Mouse (Mus musculus): ENCODE measurements around the gene Vgf. TPM values are rescaled to one million over a fixed set of nuclear protein-coding genes. Genes with fewer than 3 reads are reported as not detected.

Gene Vgf
- total and polyA plus RNA-seq, 2 experiments from 2014 or later, result 49.1 to 154 TPM

- Histone ChIP-seq H3K4me3 (ENCODE audit: low read depth, low read length) (no peak overlapping the region), H3K4me1 (ENCODE audit: insufficient read depth, low read length) (no peaks in the 10 kb centered on the region), H3K9me3 (ENCODE audit: low read length) (no peaks in the 10 kb centered on the region), H3K27me3 (ENCODE audit: insufficient read depth, low read length) (no peaks in the 10 kb centered on the region; the same call in 1 of the 2 replicates), H3K9ac (replicated peaks; ENCODE audit: low read length, poor library complexity, severe bottlenecking) (no peak overlapping the region), H3K36me3 (ENCODE audit: insufficient read depth, low read length) (no peaks in the 10 kb centered on the region), H3K4me2 (ENCODE audit: low read depth, low read length, poor library complexity, severe bottlenecking) (no peak overlapping the region), H3K27ac (ENCODE audit: low read depth, low read length) (no peak overlapping the region)
- WGBS, result 66% methylated on average over 8 of the region's 8 CpGs
- TF ChIP-seq CTCF (IDR thresholded peaks at IDR 0.05), result no peak
- DNase-seq (ENCODE audit: low spot score), result no peak
- no peak for ATAC-seq (ENCODE audit: low FRiP score)
Observed at GRCm38 (mm10) chr5:137065923-137066322, 39.7 kb downstream of the Vgf start.

- Histone ChIP-seq H3K4me2 (ENCODE audit: low read depth, low read length, poor library complexity, severe bottlenecking) (no peak overlapping the region), H3K27ac (ENCODE audit: low read depth, low read length) (no peak overlapping the region), H3K27me3 (ENCODE audit: insufficient read depth, low read length) (no peaks in the 10 kb centered on the region; the same call in 1 of the 2 replicates), H3K9ac (replicated peaks; ENCODE audit: low read length, poor library complexity, severe bottlenecking) (no peak overlapping the region), H3K4me1 (ENCODE audit: insufficient read depth, low read length) (no peaks in the 10 kb centered on the region), H3K4me3 (ENCODE audit: low read depth, low read length) (no peak overlapping the region), H3K9me3 (ENCODE audit: low read length) (no peaks in the 10 kb centered on the region), H3K36me3 (ENCODE audit: insufficient read depth, low read length) (no peaks in the 10 kb centered on the region)
- ATAC-seq (ENCODE audit: low FRiP score) (no peak), DNase-seq (ENCODE audit: low spot score) (no peak)
- WGBS, result 67% methylated on average over 4 of the region's 4 CpGs
- no peak for TF ChIP-seq CTCF (IDR thresholded peaks at IDR 0.05)
Observed at GRCm38 (mm10) chr5:137068711-137069110, 42.5 kb downstream of the Vgf start.

GRCm38 (mm10) chr5:137070881-137071605, 44.9 kb downstream of the Vgf start:
- H3K4me2 ChIP-seq (ENCODE audit: low read depth, low read length, poor library complexity, severe bottlenecking), result no peak overlapping the region
- no peak for TF ChIP-seq CTCF (IDR thresholded peaks at IDR 0.05)
- no peak overlapping the region for H3K9ac ChIP-seq (replicated peaks; ENCODE audit: low read length, poor library complexity, severe bottlenecking)
- no peaks in the 10 kb centered on the region for H3K9me3 ChIP-seq (ENCODE audit: low read length)
- no peak overlapping the region for H3K27ac ChIP-seq (ENCODE audit: low read depth, low read length)
- peaks cover 6% of the 10 kb centered on the region; the same call in 1 of the 2 replicates for H3K4me1 ChIP-seq (ENCODE audit: insufficient read depth, low read length)
- ATAC-seq (ENCODE audit: low FRiP score), result no peak
- no peak overlapping the region for H3K4me3 ChIP-seq (ENCODE audit: low read depth, low read length)
- DNase-seq (ENCODE audit: low spot score), result no peak
- no peaks in the 10 kb centered on the region; the same call in 1 of the 2 replicates for H3K27me3 ChIP-seq (ENCODE audit: insufficient read depth, low read length)
- 90% methylated on average over 19 of the region's 19 CpGs for WGBS
- no peaks in the 10 kb centered on the region for H3K36me3 ChIP-seq (ENCODE audit: insufficient read depth, low read length)

- peaks cover 6% of the 10 kb centered on the region; the same call in 1 of the 2 replicates for H3K4me1 ChIP-seq (ENCODE audit: insufficient read depth, low read length)
- H3K4me3 ChIP-seq (ENCODE audit: low read depth, low read length), result peak within 1 kb of the TSS; percentile 10; the same call in 1 of the 2 replicates
- peak; percentile 85 for ATAC-seq (ENCODE audit: low FRiP score)
- no peaks in the 10 kb centered on the region for H3K9me3 ChIP-seq (ENCODE audit: low read length)
- no peaks in the 10 kb centered on the region for H3K36me3 ChIP-seq (ENCODE audit: insufficient read depth, low read length)
- peak within 1 kb of the TSS; percentile 33 for H3K27ac ChIP-seq (ENCODE audit: low read depth, low read length)
- no peak for TF ChIP-seq CTCF (IDR thresholded peaks at IDR 0.05)
- H3K4me2 ChIP-seq (ENCODE audit: low read depth, low read length, poor library complexity, severe bottlenecking), result peak within 1 kb of the TSS; percentile 47
- peak; percentile 78 for DNase-seq (ENCODE audit: low spot score)
- no peaks in the 10 kb centered on the region; the same call in 1 of the 2 replicates for H3K27me3 ChIP-seq (ENCODE audit: insufficient read depth, low read length)
- H3K9ac ChIP-seq (replicated peaks; ENCODE audit: low read length, poor library complexity, severe bottlenecking), result peak within 1 kb of the TSS; percentile 29; the same call in 1 of the 2 replicates
- WGBS, result 10% methylated on average over 23 of the region's 23 CpGs
Observed at GRCm38 (mm10) chr5:137072079-137072960, 46.1 kb downstream of the Vgf start, which contains the start of gene Serpine1. Gene Serpine1, minus strand, starts transcription at chr5:137072268.

GRCm38 (mm10) chr5:137073141-137073540, 46.9 kb downstream of the Vgf start:
- Histone ChIP-seq H3K9ac (replicated peaks; ENCODE audit: low read length, poor library complexity, severe bottlenecking) (no peak overlapping the region), H3K27me3 (ENCODE audit: insufficient read depth, low read length) (no peaks in the 10 kb centered on the region; the same call in 1 of the 2 replicates), H3K4me1 (ENCODE audit: insufficient read depth, low read length) (peaks cover 6% of the 10 kb centered on the region; the same call in 1 of the 2 replicates), H3K9me3 (ENCODE audit: low read length) (no peaks in the 10 kb centered on the region), H3K36me3 (ENCODE audit: insufficient read depth, low read length) (no peaks in the 10 kb centered on the region), H3K4me2 (ENCODE audit: low read depth, low read length, poor library complexity, severe bottlenecking) (no peak overlapping the region), H3K27ac (ENCODE audit: low read depth, low read length) (no peak overlapping the region), H3K4me3 (ENCODE audit: low read depth, low read length) (no peak overlapping the region)
- DNase-seq (ENCODE audit: low spot score), result no peak
- ATAC-seq (ENCODE audit: low FRiP score), result no peak
- 96% methylated on average over 8 of the region's 8 CpGs for WGBS
- TF ChIP-seq CTCF (IDR thresholded peaks at IDR 0.05), result no peak

All from midbrain, postnatal 0 days (tissue).